Mouse (Mus musculus) heart, adult 18-20 months (tissue): Measurements from ENCODE around the gene Ppp1cc. TPM values are rescaled to one million over a fixed set of nuclear protein-coding genes. Genes with fewer than 3 reads are reported as not detected.
"Not testable (repeated sequence)": the region's sequence is repeated elsewhere in the genome, so short reads cannot be mapped to it uniquely, and the experiment has no call there.

Source experiments
- DNase-seq, 2 experiments: peaks; one replicate each; pipeline ENCODE4 v3.0.0; 2021 to 2022; ENCODE audit warnings: mixed read lengths in 1 of 2
- total RNA-seq, 2 experiments: library from RNA; stranded (reverse); gene quantifications; 2 replicates each; pipeline ENCODE4 v1.2.3; 2021

Ppp1cc gene
- total RNA-seq, 2 experiments from 2014 or later, result 105 to 113 TPM

DNA sequence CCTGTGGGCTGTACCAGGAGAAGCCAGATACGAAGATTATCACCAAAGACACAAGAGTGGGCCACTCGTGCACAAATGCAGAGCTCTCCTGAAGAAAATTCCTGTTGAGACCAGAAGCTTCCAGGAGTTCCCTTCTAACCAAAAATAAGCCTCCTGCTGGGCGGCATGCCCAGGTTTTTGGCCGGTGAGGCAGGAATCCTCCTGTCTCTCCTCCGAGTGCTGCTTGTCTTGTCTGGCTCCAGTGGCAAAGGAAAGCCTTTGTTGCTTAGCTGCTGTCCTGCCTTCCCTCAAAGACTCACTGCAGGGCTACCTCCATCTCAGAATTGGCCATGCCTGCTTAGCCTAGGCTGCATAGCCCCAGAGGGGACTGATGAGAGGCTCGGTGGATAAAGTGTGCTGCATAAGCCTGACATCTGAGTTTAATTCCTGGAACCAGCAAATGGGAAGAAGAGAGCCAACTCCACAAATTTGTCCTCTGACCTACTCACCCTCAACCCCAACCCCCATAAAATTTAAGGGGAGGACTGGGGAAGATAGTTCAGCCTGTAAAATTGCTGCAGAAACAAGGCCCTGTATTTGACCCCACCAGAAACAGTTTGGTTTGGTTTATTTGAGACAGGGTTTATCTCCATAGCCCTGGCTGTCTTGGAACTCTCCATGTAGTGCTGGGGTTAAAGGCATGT lies 7.3 kb downstream of the Ppp1cc start:
- DNase-seq, result peak; percentile 54 to 66

DNA sequence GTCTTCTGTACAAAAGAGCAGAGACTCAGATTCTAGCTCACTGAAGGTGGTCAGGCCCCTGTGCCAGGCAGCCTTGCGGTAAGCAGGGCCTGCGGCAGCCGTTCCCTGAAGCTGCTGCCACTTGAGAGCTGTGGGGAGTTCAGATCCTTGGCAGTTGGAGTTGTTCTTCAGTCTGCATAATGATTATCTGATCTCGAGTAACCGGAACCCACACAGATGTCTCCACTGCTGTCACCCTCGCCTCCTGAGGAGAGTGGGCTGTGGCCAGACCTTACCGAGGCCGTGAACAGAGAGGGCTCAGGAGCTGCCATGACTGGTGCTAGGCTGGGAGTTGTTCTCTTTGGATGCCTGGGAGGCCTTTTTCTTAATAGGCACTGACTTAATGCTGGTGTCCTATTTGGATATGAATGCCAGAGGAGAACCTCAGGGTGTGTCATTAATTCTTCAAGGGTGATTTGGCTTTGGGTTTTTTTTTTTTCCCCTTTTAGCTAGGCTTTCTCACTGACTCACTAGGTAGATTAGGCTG lies 8.6 kb downstream of the Ppp1cc start:
- DNase-seq, result no peak

DNA sequence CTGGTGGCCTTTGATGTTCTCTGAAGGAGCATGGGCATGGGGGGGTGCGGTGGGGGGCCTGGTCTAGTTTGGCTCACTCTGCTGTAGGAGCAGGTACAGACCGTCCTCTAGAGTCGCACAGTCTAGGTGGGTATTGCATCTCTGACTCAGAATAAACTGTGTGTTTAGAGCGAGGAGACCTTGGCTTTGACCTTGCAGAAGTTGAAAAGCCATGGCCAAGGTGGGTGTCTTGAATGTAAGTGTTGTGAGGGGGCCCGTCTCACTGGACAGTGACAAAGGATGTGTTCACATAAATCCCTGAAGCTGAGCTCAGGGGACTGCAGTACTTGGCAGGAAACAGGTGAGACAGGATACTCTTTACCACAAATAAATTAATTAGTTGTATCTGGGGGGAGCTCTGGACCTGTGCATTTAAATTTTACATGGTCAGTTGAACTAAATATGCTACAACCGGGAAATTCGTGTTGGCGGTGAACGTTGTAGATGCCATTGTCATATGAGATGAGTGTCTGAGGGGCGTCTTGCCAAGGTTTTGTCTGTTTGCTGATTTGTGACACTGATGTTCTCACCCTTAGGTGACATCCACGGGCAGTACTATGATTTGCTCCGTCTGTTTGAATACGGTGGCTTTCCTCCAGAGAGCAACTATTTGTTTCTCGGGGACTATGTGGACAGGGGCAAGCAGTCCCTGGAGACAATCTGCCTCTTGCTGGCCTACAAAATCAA lies 10.4 kb downstream of the Ppp1cc start:
- DNase-seq, result peak in 1 of 2 experiments; percentile 39

GRCm38 (mm10) chr5:122171058-122171457 lies 13.0 kb downstream of the Ppp1cc start:
- no peak for DNase-seq

DNA sequence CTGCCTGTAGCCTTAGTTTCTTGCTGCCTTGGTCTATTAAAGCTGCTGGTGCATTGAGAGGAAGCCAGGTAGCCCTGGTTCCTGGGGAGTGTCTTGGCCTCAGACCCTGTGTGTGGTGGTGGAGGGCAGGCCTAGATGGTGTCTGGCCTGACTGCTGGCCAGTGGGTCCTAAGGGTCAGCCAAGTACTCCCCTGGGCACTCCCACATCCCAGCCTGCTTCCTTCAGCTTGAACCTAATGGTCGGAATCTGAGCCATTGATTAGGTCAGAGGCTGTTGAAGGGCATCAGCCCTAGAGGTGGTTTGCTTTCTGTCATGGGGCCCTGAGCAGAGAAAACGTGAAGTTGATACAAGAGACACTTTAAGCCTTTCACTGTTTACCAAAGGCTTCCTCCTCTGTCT lies 17.3 kb downstream of the Ppp1cc start:
- no peak for DNase-seq

DNA sequence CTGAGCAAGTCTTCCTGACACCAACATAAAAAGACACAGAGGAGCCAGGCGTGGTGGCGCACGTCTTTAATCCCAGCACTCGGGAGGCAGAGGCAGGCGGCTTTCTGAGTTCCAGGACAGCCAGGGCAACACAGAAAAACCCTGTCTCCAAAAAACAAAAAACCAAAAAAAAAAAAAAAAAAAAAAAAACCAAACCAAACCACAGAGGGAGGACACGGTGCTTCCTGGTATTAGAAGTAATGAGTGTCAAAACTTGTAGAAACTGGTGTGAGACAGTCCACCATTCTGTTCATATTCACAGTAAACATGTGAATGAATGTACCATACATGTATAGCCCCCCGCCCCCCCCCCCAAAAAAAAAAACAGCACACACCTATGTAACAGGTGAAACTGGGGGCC lies 17.9 kb downstream of the Ppp1cc start:
- DNase-seq, result no peak

GRCm38 (mm10) chr5:122176398-122176797 lies 18.3 kb downstream of the Ppp1cc start:
- DNase-seq, result peak; percentile 59 to 72

GRCm38 (mm10) chr5:122179665-122180064 lies 21.6 kb downstream of the Ppp1cc start:
- DNase-seq, result no peak

GRCm38 (mm10) chr5:122184283-122184806 lies 26.3 kb downstream of the Ppp1cc start:
- no peak for DNase-seq

GRCm38 (mm10) chr5:122184858-122185257 lies 26.8 kb downstream of the Ppp1cc start:
- not testable (repeated sequence) for DNase-seq

- DNase-seq, result no peak
Observed at GRCm38 (mm10) chr5:122189115-122189514, 31.0 kb downstream of the Ppp1cc start.

DNA sequence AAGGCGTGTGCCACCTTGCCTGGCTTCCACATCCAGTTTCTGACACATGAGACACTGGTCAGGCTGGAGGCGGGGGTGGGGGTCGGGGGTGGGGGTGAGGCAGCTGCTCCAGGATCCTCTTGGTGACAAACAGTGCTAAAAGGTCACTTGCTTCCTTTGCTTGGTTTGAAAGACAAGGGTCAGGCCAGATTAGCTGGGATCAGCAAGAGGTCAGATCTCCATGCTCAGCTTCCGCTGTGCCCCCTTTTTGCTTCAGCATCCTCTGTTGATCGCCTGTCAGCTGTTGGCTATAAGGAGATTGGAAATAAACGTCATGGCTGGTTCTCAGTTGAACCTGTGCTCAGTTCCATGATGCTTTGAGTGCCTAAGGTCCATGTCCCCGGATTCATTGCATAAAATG lies 32.4 kb downstream of the Ppp1cc start:
- DNase-seq, result no peak

DNA sequence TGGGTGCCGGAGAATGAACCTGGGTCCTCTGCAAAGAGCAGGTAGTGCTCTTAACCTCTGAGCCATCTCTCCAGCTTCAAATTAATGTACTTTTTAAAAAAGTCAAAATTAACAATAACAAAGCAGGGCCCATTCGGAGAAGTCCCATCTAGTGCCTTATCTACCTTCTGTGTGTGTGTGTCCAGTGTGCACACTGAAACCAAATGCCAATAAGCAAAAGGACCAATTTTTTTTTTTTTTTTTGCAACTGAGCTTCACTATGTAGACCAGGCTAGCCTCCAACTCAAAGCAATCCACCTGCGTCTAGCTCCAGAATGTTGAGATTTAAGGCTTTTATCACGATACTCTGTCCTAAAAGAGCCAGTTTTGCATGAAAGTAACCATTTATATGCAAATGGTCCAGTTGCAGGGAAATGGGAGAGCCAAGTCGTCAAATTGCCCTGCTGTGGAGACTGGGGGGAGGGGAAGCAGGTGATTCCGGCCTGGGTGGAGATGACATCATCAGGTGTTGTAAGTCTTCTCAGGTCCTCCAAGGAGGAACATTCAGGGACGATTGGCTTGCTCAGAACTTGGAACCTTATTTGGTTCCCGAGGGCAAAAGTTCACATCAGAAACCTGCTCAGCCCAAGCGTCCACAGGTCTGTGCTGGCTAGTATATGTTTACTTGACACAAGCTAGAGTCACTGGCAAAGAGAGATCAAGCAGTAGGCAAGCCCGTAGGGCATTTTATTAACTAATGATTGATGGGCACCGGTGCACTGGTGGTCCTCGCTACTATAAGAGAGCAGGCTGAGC lies 33.4 kb downstream of the Ppp1cc start:
- no peak for DNase-seq

- no peak for DNase-seq
Observed at GRCm38 (mm10) chr5:122192347-122192746, 34.3 kb downstream of the Ppp1cc start.

- no peak for DNase-seq
Observed at GRCm38 (mm10) chr5:122200872-122201271, 42.8 kb downstream of the Ppp1cc start.

GRCm38 (mm10) chr5:122201904-122202303 lies 43.8 kb downstream of the Ppp1cc start:
- DNase-seq, result no peak

DNA sequence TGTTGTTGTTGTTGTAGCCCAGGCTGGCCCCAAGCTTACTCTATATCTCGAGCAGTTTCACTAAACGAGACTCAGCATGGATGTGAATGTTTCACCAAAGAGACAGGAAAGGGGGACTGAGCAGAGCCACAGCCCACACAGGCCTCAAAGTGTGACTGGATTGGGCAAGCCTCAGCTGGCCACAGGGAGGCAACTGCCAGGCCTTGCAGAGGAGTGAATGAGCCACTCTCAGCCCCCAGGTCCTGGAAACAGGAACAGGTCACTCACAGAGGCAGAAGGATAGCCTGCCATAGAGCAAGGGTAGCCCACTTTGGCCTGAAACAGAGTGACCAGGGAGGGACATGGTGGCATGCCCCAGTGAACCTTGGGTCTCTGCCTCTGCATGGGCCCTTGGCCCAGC lies 46.1 kb downstream of the Ppp1cc start:
- no peak for DNase-seq

DNA sequence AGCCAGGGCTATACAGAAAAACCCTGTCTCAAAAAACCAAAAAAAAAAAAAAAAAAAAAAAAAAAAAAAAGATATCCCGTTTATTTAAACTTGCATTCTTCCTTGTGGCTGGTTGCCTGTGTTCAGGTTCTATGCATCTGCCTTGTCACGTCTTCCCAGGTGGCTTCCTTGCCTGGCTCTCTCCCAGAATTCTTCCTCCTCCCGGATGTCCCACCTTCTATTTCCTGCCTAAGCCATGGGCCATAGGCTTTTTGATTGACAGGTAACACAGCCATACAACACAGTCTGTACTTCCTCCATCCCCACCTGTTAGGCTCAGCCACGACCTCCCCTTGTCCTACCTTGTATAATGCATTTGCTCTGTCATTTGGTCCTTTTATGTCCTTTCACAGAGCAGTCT lies 48.4 kb downstream of the Ppp1cc start, which contains the start of gene Hvcn1:
Gene Hvcn1, plus strand, starts transcription at position 330 of the 400 bp plus-strand sequence.
- no peak for DNase-seq

- no peak for DNase-seq
Observed at GRCm38 (mm10) chr5:122208909-122209308, 50.8 kb downstream of the Ppp1cc start.

DNA sequence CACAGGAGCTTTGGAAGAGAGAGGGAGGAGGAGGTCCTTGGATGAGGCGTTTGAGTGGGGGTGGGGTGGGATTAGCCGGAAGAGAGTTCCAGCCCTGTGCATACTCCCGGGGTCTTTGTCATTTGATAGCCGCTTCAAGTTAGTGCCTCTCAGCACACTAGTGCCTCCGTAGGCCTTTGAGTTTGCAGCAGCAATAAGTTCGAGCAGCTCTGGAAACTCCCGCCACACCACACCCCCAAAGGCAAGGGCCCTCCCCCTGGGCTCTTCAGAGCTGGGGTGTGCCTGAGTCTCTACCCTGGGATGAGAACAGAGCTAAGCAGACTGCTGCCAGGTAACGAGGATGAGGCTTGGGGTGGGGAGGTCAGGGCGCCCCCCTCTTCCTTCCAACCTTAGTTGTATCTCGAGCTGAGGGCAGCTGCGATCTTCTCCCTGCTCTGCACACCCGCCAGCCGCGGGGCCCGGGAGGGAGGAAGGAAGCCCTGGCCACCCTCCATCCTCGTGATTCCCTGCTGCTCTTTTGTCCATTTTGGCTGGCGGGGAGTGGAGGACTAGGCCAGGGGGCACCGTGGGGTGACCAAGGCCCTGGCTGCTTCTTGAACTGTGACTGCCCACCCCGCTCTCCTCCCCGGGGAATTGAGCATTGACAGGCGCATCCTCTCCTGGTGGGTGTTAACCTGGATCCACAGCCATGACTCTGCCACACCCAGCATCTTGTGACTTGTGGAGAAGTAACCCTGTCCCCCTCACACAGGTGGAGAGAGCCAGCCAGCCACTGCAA lies 51.7 kb downstream of the Ppp1cc start:
- peak; percentile 74 to 75 for DNase-seq

DNA sequence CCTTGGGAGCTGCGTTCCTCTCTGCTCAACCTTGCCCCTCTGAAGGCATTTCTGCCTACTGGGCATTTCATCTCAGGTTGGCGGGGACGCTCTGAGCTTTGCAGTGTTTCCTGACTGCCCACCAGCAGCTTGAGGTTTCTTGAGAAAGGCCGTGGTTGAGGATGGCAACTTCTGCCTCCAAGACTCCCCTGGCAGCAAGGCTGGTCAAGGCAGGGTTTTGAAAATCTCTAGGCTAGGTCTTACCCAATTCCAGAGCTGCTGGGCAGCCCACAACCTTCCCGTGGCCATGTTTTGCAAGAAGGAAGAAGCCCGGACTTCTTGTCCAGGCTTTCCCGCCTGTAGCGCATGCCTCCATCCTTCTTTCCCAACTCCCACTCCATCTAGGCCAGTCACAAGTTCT lies 52.8 kb downstream of the Ppp1cc start:
- no peak for DNase-seq

DNA sequence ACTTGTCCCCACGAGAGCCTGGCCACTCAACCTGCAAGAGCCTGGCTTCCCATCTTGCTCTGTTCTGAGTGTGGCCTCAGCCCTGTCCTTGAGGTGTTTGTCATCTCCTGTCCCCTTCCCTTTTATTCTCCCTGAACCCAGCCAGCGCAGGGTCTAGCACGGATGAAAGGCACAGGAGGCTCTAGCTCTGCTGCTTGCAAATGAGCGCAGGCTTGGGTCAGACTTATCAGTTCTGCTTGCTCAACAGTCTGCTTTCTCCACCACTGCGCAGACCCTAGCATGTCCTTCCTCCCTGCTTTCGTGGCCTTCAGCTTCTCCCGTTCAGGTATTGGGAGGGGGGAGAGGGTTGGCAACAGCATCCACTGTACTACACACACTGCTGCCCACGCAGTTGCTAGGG lies 54.0 kb downstream of the Ppp1cc start:
- no peak for DNase-seq
